Mouse (Mus musculus) hindlimb bud, embryonic 11.5 days (tissue): ENCODE data around the gene Cbx8.

Experiments used
- DNase-seq: peaks from one replicate; pipeline ENCODE4 v3.0.0-alpha.2; 2012; ENCODE audit warnings: low read depth, low spot score; ENCODE audit errors: extremely low spot score

Cbx8 gene

GRCm38 (mm10) chr11:119040600-119041324 lies at the start of gene Cbx8:
TSS of gene Cbx8 (minus strand) at chr11:119040969.
- peak; percentile 96 for DNase-seq

- DNase-seq, result no peak
These were observed 49.5 kb upstream of the Cbx8 start for GRCm38 (mm10) chr11:119090076-119090960.

- DNase-seq, result no peak
These were observed 48.7 kb upstream of the Cbx8 start for GRCm38 (mm10) chr11:119089235-119090075.

- no peak for DNase-seq
These were observed 47.8 kb upstream of the Cbx8 start for GRCm38 (mm10) chr11:119088391-119089234.

- no peak for DNase-seq
These were observed 46.7 kb upstream of the Cbx8 start for GRCm38 (mm10) chr11:119087301-119088082.

GRCm38 (mm10) chr11:119086144-119086971 lies 45.6 kb upstream of the Cbx8 start, which contains the start of gene Cbx4:
TSS of gene Cbx4 (minus strand) at chr11:119086221.
- no peak for DNase-seq

- DNase-seq, result no peak
These were observed 44.7 kb upstream of the Cbx8 start for GRCm38 (mm10) chr11:119085279-119086062.

GRCm38 (mm10) chr11:119084446-119085278 lies 43.9 kb upstream of the Cbx8 start:
- no peak for DNase-seq

- DNase-seq, result no peak
These were observed 43.1 kb upstream of the Cbx8 start for GRCm38 (mm10) chr11:119083724-119084445.

- no peak for DNase-seq
These were observed 42.1 kb upstream of the Cbx8 start for GRCm38 (mm10) chr11:119082638-119083599.

GRCm38 (mm10) chr11:119081839-119082637 lies 41.3 kb upstream of the Cbx8 start:
- DNase-seq, result no peak

GRCm38 (mm10) chr11:119081148-119081838 lies 40.5 kb upstream of the Cbx8 start:
- DNase-seq, result no peak

GRCm38 (mm10) chr11:119080461-119081147 lies 39.8 kb upstream of the Cbx8 start:
- DNase-seq, result no peak
